Mouse (Mus musculus): ENCODE results near the gene Atp10a. TPM values are rescaled to one million over a fixed set of nuclear protein-coding genes. Genes with fewer than 3 reads are reported as not detected.
A peak's percentile ranks its signal among the peaks of the same experiment; 100 is the strongest.

Atp10a gene
- polyA plus RNA-seq, 1 experiment from 2014 or later, result 5.6 TPM

DNA sequence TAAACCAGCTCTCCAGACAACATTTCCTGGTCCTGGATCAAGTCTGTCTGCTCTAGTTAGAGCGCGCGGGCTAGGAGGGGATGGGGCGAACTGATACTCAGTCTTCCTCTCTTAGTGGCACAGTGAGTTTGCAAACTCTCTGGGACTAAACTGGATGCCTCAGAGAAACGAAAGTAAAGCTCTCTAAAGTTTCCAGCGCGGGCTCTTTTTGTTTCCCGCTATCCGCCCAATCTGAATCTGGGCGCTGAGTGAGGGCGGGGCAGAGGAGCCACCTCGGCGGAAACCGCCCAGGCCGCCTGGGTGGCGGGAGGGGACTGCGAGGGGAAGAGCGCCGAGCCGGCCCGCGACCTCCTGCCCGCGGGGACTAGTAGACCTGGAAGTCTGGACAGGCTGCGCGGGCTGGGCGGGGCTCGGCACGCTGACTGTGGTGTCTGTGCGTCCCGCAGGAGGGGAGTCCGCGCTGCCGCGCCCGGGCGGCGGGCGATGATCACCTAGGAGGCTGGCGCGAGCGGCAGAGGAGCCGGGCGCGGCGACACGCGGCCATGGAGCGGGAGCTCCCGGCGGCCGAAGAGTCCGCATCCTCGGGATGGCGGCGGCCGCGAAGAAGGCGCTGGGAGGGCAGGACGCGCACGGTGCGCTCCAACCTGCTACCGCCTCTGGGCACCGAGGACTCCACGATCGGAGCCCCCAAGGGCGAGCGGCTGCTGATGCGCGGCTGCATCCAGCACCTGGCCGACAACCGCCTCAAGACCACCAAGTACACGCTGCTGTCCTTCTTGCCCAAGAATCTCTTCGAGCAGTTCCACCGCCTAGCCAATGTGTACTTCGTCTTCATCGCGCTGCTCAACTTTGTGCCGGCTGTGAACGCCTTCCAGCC is 2.2 kb downstream of the Atp10a start:
- CTCF ChIA-PET, result interaction anchor here (0.8 to 1.6 kb wide), 3 partner anchors 11 to 28 kb away, joined by 3 read pairs; no protein-coding TSS in a partner anchor

DNA sequence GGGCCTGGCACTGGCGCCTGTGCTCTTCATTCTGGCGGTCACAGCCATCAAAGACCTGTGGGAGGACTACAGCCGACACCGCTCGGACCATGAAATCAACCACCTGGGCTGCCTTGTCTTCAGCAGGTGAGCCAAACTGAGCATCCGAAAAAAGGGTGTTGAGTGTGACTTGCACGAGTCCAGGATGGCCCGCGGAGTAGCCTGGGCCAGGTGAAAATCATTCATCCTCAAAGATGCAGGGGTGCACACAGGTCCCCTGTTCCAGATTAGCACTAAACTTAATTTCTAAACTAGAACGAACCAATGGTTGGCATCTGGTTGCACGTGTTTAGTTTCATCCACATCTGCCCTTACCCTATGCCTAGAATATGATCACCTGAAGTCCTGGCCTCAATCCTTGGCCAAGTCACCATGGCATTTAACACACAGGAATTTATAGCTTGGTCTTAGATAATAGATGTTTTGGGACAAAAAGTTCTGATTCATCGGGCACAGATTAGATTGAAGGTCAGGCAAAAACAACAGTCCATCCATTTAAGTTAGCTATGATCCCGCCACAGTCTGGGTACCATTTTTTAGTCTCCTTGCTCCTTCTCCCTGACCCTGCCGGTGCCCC is 2.9 kb downstream of the Atp10a start:
- ChIA-PET POLR2A (interaction anchor here (1.5 kb wide), 1 partner anchor 96 kb away, joined by 3 read pairs; no protein-coding TSS in a partner anchor), CTCF (interaction anchor here (0.8 to 1.2 kb wide), 3 partner anchors 10 to 85 kb away, joined by 3 to 4 read pairs (median 3); no protein-coding TSS in a partner anchor)
- H3K27me3 ChIP-seq, result no peaks in the 10 kb centered on the region
- DNase-seq (ENCODE audit: low read depth, low spot score), result no peak
- ATAC-seq, result no peak
- in situ Hi-C loops (cut with MboI; ENCODE audit: low pct_unique_long_range_greater_than_20kb), result loop anchor here (5.0 to 10.0 kb wide), 2 partner anchors 63 to 86 kb away; no protein-coding TSS in a partner anchor
- no peak for TF ChIP-seq CTCF (IDR thresholded peaks at IDR 0.05)

More for the DNA sequence above, 2.2 kb downstream of the Atp10a start:
- DNase-seq (ENCODE audit: low read depth, low spot score) (no peak), ATAC-seq (peak; percentile 93)
- in situ Hi-C loops (cut with MboI; ENCODE audit: low pct_unique_long_range_greater_than_20kb), result loop anchor here (5.0 to 10.0 kb wide), 2 partner anchors 64 to 87 kb away; no protein-coding TSS in a partner anchor
- TF ChIP-seq CTCF (IDR thresholded peaks at IDR 0.05), result no peak
- POLR2A ChIA-PET, result interaction anchor here (1.0 to 1.5 kb wide), 2 partner anchors 56 to 97 kb away, joined by 3 to 4 read pairs; no protein-coding TSS in a partner anchor
- no peaks in the 10 kb centered on the region for H3K27me3 ChIP-seq

DNA sequence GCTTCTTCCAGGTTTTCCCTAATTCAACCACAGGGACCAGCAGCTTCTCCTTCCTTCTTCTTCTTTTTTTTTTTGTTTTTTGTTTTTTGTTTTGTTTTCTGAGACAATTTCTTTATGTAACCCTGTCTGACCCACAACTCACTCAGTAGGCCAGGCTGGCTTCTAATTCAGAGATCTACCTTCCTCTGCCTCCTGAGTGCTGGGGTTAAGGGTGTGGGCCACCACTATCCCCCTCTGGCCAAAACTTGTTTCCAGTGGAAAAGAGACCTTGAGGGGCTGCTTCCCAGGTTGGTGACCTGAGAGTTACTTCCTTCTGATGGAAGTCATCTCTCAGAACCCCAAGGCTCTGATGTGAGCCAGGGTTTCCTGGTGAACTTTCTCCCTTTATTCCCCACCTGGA is 4.1 kb downstream of the Atp10a start:
- in situ Hi-C loops (cut with MboI; ENCODE audit: low pct_unique_long_range_greater_than_20kb), result no loop called here
- no peak for DNase-seq (ENCODE audit: low read depth, low spot score)
- no peak for TF ChIP-seq CTCF (IDR thresholded peaks at IDR 0.05)
- ChIA-PET CTCF (no interaction called here), POLR2A (interaction anchor here (0.7 kb wide), 1 partner anchor 10 kb away, joined by 3 read pairs; no protein-coding TSS in a partner anchor)
- H3K27me3 ChIP-seq, result no peaks in the 10 kb centered on the region
- ATAC-seq, result no peak

DNA sequence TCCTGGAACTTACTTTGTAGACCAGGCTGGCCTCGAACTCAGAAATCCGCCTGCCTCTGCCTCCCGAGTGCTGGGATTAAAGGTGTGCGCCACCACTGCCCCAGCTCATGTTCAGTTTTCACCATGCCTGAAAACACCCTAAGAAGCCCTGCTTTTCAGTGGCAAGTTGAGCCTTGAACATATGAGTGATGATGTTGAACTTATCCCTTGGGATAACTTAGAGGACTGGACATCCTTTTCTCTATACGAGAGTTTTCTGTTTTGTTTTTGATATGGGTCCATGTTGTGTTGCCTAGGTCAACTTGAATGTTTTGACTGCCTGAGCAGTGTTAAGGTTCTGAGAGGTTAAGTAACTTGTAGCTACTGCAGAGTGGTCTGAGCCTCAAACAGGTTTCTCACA is 4.7 kb downstream of the Atp10a start:
- DNase-seq (ENCODE audit: low read depth, low spot score) (no peak), ATAC-seq (no peak)
- ChIA-PET POLR2A (interaction anchor here (0.7 kb wide), 1 partner anchor 10 kb away, joined by 3 read pairs; no protein-coding TSS in a partner anchor), CTCF (no interaction called here)
- H3K27me3 ChIP-seq, result no peaks in the 10 kb centered on the region
- in situ Hi-C loops (cut with MboI; ENCODE audit: low pct_unique_long_range_greater_than_20kb), result no loop called here
- TF ChIP-seq CTCF (IDR thresholded peaks at IDR 0.05), result no peak

DNA sequence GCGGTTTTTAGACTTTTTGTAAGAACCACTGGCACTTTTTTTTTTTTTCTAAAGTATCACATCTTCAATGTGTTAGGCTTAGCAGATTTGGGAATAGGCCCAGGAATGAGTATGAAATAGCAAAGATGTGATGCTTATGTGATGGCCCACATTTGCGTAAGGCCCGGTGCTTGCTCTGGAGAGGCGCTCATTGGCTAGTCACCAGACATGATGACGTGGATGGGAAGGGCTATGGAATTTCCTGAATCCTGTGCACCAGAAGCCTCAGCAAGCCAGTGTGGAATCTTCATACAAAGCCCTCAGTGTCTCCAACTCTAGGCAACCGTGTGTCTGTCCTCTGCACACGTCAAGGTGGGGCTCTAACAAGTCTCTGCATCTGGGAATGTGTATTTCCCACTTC is 5.1 kb downstream of the Atp10a start:
- in situ Hi-C loops (cut with MboI; ENCODE audit: low pct_unique_long_range_greater_than_20kb), result no loop called here
- no peaks in the 10 kb centered on the region for H3K27me3 ChIP-seq

DNA sequence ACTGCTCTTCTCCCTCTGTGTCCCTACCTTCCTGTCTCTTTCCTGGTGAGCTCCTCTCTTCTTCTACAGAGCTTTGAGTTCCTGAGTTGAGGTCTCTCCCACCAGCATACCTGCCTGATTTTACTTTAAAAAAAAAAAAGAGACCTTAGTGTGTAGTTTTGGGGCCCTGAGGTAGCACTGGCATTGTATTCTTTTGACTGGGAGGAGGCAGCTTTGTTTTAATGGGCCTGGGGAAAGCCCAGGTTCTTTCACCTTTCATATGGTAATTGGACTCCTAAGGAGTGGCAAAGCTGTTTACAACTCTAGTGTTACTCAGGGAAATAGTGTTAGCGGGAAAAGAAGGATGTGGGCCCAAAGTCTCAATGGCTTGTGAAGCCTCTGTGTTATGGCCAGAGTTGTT is 12.7 kb downstream of the Atp10a start:
- ATAC-seq (no peak), DNase-seq (ENCODE audit: low read depth, low spot score) (no peak)
- no peaks in the 10 kb centered on the region for H3K27me3 ChIP-seq
- ChIA-PET CTCF (interaction anchor here (1.4 to 1.7 kb wide), 3 partner anchors 9 to 39 kb away, joined by 3 to 5 read pairs (median 3); no protein-coding TSS in a partner anchor), POLR2A (no interaction called here)
- no peak for TF ChIP-seq CTCF (IDR thresholded peaks at IDR 0.05)
- in situ Hi-C loops (cut with MboI; ENCODE audit: low pct_unique_long_range_greater_than_20kb), result no loop called here

More for the DNA sequence above, 5.1 kb downstream of the Atp10a start:
- no peak for TF ChIP-seq CTCF (IDR thresholded peaks at IDR 0.05)
- ATAC-seq, result no peak
- ChIA-PET POLR2A (no interaction called here), CTCF (no interaction called here)
- no peak for DNase-seq (ENCODE audit: low read depth, low spot score)

DNA sequence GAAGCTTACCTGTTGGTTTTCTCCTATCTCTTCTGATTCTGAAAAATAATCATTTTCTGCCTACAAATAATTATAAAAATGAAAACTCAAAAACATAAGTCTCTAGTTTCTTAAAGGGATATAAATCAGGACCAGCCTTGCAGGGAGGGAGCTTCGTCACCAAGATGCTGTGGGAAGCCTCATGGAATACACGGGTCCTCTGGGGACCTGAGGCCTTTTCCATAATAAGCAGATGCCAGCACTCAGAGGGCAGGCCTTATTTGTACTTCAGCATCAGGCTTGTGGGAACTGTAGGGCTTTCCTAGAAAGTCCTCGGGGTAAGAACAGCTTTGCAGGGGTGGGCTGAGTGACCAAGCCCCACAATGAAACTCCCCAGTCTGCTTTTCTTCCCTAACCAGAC is 20.1 kb downstream of the Atp10a start:
- H3K27me3 ChIP-seq, result no peaks in the 10 kb centered on the region
- in situ Hi-C loops (cut with MboI; ENCODE audit: low pct_unique_long_range_greater_than_20kb), result no loop called here
- POLR2A ChIA-PET, result no interaction called here
- DNase-seq (ENCODE audit: low read depth, low spot score) (no peak), ATAC-seq (no peak)
- TF ChIP-seq CTCF (IDR thresholded peaks at IDR 0.05), result no peak
- CTCF ChIA-PET, result interaction anchor here (1.8 kb wide), 1 partner anchor 26 kb away, joined by 5 read pairs; no protein-coding TSS in a partner anchor

DNA sequence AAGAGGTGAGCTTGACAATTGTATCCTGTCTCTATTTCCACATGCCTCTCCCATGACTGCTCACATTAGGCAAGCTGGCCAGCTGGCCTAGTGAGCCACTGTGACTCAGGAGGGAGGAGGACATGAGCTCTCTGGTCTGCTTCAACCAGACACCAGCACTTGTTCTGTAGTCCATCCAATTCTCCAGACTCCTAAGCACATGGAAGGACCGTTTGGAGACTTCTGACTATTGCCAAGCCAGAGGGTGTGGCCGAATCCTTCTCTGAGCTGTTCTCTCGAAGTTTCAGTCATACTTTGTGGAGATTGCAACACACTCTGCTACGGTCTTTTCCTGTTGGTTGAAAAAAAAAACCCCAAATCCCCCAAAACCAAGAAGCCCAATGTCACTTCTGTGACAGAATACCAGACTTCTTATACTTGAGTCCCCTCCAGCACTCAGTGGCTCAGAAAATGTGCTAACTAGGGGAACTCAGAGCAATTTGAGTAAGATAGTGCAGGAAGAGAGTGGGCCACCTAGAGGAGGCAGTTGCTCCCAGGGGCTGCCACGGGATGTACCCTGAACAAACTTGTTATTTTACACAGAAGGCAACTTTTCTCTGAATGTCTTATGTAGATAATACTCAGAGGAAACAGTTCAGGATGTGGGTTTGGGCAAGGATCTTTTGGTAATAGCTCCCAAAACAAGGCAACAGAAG is 21.3 kb downstream of the Atp10a start:
- in situ Hi-C loops (cut with MboI; ENCODE audit: low pct_unique_long_range_greater_than_20kb), result no loop called here
- ChIA-PET POLR2A (no interaction called here), CTCF (interaction anchor here (0.9 to 1.8 kb wide), 4 partner anchors 19 to 120 kb away, joined by 3 to 5 read pairs (median 3); no protein-coding TSS in a partner anchor)
- no peak for ATAC-seq
- no peak for DNase-seq (ENCODE audit: low read depth, low spot score)
- TF ChIP-seq CTCF (IDR thresholded peaks at IDR 0.05), result peak; percentile 5
- no peaks in the 10 kb centered on the region for H3K27me3 ChIP-seq

DNA sequence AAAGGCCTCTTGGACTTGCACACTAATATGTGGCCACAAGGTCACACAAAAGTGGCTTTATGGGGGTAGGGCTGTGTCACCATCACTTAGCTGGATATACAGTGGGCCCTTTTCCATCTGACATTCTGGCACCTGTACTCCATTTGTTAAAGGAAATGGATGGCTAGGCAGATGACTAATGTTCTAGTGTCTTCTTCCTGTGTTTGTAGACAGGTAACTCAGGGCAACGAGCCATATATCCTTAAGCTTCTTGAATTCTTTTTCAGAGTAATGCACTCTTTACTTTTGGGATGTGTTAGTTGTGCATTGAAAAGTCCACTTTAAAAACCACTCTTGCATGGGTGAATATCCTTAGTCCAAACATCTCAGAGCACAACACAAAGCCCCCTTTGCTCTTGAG is 30.0 kb downstream of the Atp10a start:
- CTCF ChIA-PET, result interaction anchor here (1.1 to 1.6 kb wide), 4 partner anchors 22 to 103 kb away, joined by 3 to 6 read pairs (median 3); no protein-coding TSS in a partner anchor
- no peaks in the 10 kb centered on the region for H3K27me3 ChIP-seq
- in situ Hi-C loops (cut with MboI; ENCODE audit: low pct_unique_long_range_greater_than_20kb), result no loop called here
- ATAC-seq (peak; percentile 58), DNase-seq (ENCODE audit: low read depth, low spot score) (peak; percentile 25)
- TF ChIP-seq CTCF (IDR thresholded peaks at IDR 0.05), result no peak
- POLR2A ChIA-PET, result no interaction called here

DNA sequence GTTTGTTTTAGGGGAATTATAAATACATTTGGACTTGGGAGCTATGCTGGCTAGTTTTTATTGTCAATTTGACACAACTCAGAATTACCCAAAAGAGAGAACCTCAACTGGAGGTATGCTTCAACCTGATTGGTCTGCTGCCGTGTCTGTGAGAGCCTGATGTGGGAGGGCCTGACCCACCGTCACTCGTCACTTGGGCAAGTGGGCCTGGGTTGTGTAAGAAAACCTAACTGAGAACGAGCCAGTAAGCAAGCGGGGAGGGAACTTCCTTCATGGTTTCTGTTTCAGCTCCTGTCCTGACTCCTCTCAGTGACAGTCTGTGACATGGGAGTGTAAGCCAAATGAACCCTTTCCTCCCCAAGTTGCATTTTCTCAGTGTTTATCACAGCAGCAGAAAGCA is 30.6 kb downstream of the Atp10a start:
- DNase-seq (ENCODE audit: low read depth, low spot score) (no peak), ATAC-seq (no peak)
- ChIA-PET CTCF (interaction anchor here (1.2 to 1.6 kb wide), 3 partner anchors 22 to 102 kb away, joined by 3 to 6 read pairs (median 3); no protein-coding TSS in a partner anchor), POLR2A (no interaction called here)
- TF ChIP-seq CTCF (IDR thresholded peaks at IDR 0.05), result no peak
- in situ Hi-C loops (cut with MboI; ENCODE audit: low pct_unique_long_range_greater_than_20kb), result no loop called here
- H3K27me3 ChIP-seq, result no peaks in the 10 kb centered on the region

All from Patski (cell line).